ENCODE assay signal across 8 mouse cellular contexts in genomic region chrX:73785666-73786065, GRCm38 (mm10). TPM values are rescaled to one million over a fixed set of nuclear protein-coding genes. Genes with fewer than 3 reads are reported as not detected.
DNase-seq lines count a peak whose midpoint lies in the region; ATAC-seq and TF ChIP-seq lines count a peak whose summit lies in the region.

No protein-coding gene starts in this region.

- H3K27ac ChIP-seq in testis, adult 2 months (ENCODE audit: control insufficient read depth, insufficient read depth, low read depth, low read length) = peak overlapping the region; percentile 92
- H3K27ac ChIP-seq in heart, embryonic 15.5 days = peak overlapping the region; percentile 96
- H3K27ac ChIP-seq in limb, embryonic 14.5 days (replicated peaks; ENCODE audit: low read depth, low read length) = no peak overlapping the region; the same call in 1 of the 2 replicates
- 0 out of 2 replicates have a peak overlapping the region, but pooled peaks have one; percentile 45 for H3K27ac ChIP-seq in stomach, postnatal 0 days (replicated peaks)

- no peaks in the 10 kb centered on the region for H3K9me3 ChIP-seq in heart, embryonic 15.5 days (replicated peaks)
- no peaks in the 10 kb centered on the region for H3K9me3 ChIP-seq in limb, embryonic 14.5 days (ENCODE audit: control insufficient read depth, low read length)
- no peaks in the 10 kb centered on the region for H3K9me3 ChIP-seq in stomach, postnatal 0 days (ENCODE audit: control insufficient read depth, low read length)

- no peak for TF ChIP-seq POLR2A in testis, adult 2 months (IDR thresholded peaks at IDR 0.05; ENCODE audit: control insufficient read depth, low read depth, low read length)
- TF ChIP-seq POLR2A in limb, embryonic 14.5 days (IDR thresholded peaks at IDR 0.05; ENCODE audit: borderline replicate concordance, extremely low read depth, insufficient read depth, insufficient read length) = no peak

- no peaks in the 10 kb centered on the region for H3K36me3 ChIP-seq in testis, adult 2 months (ENCODE audit: control insufficient read depth, insufficient read depth, low read length)
- H3K36me3 ChIP-seq in heart, embryonic 15.5 days = peaks cover 19% of the 10 kb centered on the region
- H3K36me3 ChIP-seq in limb, embryonic 14.5 days (ENCODE audit: control insufficient read depth, insufficient read depth, low read length) = peaks cover 21% of the 10 kb centered on the region
- no peaks in the 10 kb centered on the region for H3K36me3 ChIP-seq in stomach, postnatal 0 days (ENCODE audit: control insufficient read depth, insufficient read depth, low read length)

- peak overlapping the region; percentile 62 for H3K4me2 ChIP-seq in heart, embryonic 15.5 days
- peak overlapping the region; percentile 40 for H3K4me2 ChIP-seq in limb, embryonic 14.5 days (replicated peaks; ENCODE audit: low read depth, low read length, severe bottlenecking)
- H3K4me2 ChIP-seq in stomach, postnatal 0 days (replicated peaks; ENCODE audit: low read depth) = peak overlapping the region; percentile 50

- no peaks in the 10 kb centered on the region for H3K27me3 ChIP-seq in testis, adult 2 months (ENCODE audit: control insufficient read depth, insufficient read depth, low read length)
- no peaks in the 10 kb centered on the region for H3K27me3 ChIP-seq in heart, embryonic 15.5 days
- no peaks in the 10 kb centered on the region for H3K27me3 ChIP-seq in limb, embryonic 14.5 days (ENCODE audit: control insufficient read depth, insufficient read depth, low read length)
- no peaks in the 10 kb centered on the region for H3K27me3 ChIP-seq in stomach, postnatal 0 days (ENCODE audit: control insufficient read depth, insufficient read depth, low read length)

- peak overlapping the region; percentile 78 for H3K9ac ChIP-seq in heart, embryonic 15.5 days
- peak overlapping the region; percentile 60 for H3K9ac ChIP-seq in limb, embryonic 14.5 days (ENCODE audit: low read depth, low read length, severe bottlenecking)
- H3K9ac ChIP-seq in stomach, postnatal 0 days (ENCODE audit: low read length) = peak overlapping the region; percentile 65

- peak overlapping the region; percentile 90 for H3K4me3 ChIP-seq in testis, adult 2 months (ENCODE audit: control insufficient read depth, low read depth, low read length)
- peak overlapping the region; percentile 74 for H3K4me3 ChIP-seq in heart, embryonic 15.5 days
- H3K4me3 ChIP-seq in limb, embryonic 14.5 days (replicated peaks; ENCODE audit: low read length) = peak overlapping the region; percentile 56
- H3K4me3 ChIP-seq in stomach, postnatal 0 days (ENCODE audit: low read depth, low read length) = peak overlapping the region; percentile 56

- DNase-seq in testis, postnatal 14 days (ENCODE audit: low spot score) = no peak
- no peak for DNase-seq in limb, embryonic 14.5 days (ENCODE audit: low spot score)
- no peak for DNase-seq in stomach, postnatal 0 days (ENCODE audit: low spot score)
- DNase-seq in urinary bladder, adult 2 months (ENCODE audit: low spot score) = no peak
- no peak for DNase-seq in gastrocnemius, postnatal 36 days
- no peak for DNase-seq in adrenal gland, adult 8-10 months

- no peak for ATAC-seq in heart, embryonic 15.5 days (replicated peaks; ENCODE audit: insufficient number of reproducible peaks, insufficient read depth, low FRiP score, low read depth)
- ATAC-seq in limb, embryonic 14.5 days (ENCODE audit: low FRiP score, low read depth) = no peak
- ATAC-seq in stomach, postnatal 0 days (ENCODE audit: low FRiP score, low TSS enrichment) = no peak

- peaks cover 4% of the 10 kb centered on the region for H3K4me1 ChIP-seq in testis, adult 2 months (ENCODE audit: control insufficient read depth, insufficient read depth, low read length)
- H3K4me1 ChIP-seq in heart, embryonic 15.5 days (replicated peaks) = peaks cover 13% of the 10 kb centered on the region
- no peaks in the 10 kb centered on the region for H3K4me1 ChIP-seq in limb, embryonic 14.5 days (ENCODE audit: control insufficient read depth, insufficient read depth, low read length)
- H3K4me1 ChIP-seq in stomach, postnatal 0 days (replicated peaks; ENCODE audit: control insufficient read depth, insufficient read depth) = no peaks in the 10 kb centered on the region

- TF ChIP-seq EP300 in stomach, postnatal 0 days (optimal IDR thresholded peaks at IDR 0.05) = no peak

- intact Hi-C loops in gastrocnemius, postnatal 36 days (cut with DNase I) = no loop called here

- no peak for TF ChIP-seq CTCF in testis, adult 2 months (IDR thresholded peaks at IDR 0.05; ENCODE audit: control insufficient read depth, insufficient read depth, insufficient replicate concordance, low read depth, low read length)
- no peak for TF ChIP-seq CTCF in stomach, postnatal 0 days (IDR thresholded peaks at IDR 0.05; ENCODE audit: low read depth)

RNA-seq across cellular contexts. Expression of gene Idh3g, which starts 1.0 kb away (rescaled TPM):
- 37.8 and 43.9 TPM in 2 replicates for polyA plus RNA-seq in testis, adult 2 months (2012; rRNA removed)
- polyA plus RNA-seq in heart, embryonic 15.5 days (2015; fragmentation: Nextera tagmentation; extraction: Ambion mirVana) = 410 and 432 TPM in 2 replicates
- polyA plus RNA-seq in limb, embryonic 14.5 days (2012; rRNA removed) = 366 and 388 TPM in 2 replicates
- 217 and 220 TPM in 2 replicates for polyA plus RNA-seq in limb, embryonic 14.5 days (2014; fragmentation: Nextera tagmentation; extraction: Ambion mirVana)
- 130 and 133 TPM in 2 replicates for polyA plus RNA-seq in stomach, postnatal 0 days (2015; fragmentation: Nextera tagmentation; extraction: Ambion mirVana)
- polyA plus RNA-seq in urinary bladder, adult 2 months (2012; rRNA removed) = 285 and 332 TPM in 2 replicates
- 100 to 1,000 TPM; 401 to 409 TPM for total RNA-seq in gastrocnemius, postnatal 36 days (2021)
- total RNA-seq in adrenal gland, adult 8-10 months (2022) = 100 to 1,000 TPM; 295 to 431 (median 378) TPM

RNA-seq across cellular contexts. Expression of gene Ssr4, which starts 1.2 kb away (rescaled TPM):
- polyA plus RNA-seq in testis, adult 2 months (2012; rRNA removed) = 49.0 and 53.3 TPM in 2 replicates
- 135 and 152 TPM in 2 replicates for polyA plus RNA-seq in heart, embryonic 15.5 days (2015; fragmentation: Nextera tagmentation; extraction: Ambion mirVana)
- polyA plus RNA-seq in limb, embryonic 14.5 days (2012; rRNA removed) = 284 and 305 TPM in 2 replicates
- 254 and 292 TPM in 2 replicates for polyA plus RNA-seq in limb, embryonic 14.5 days (2014; fragmentation: Nextera tagmentation; extraction: Ambion mirVana)
- 372 and 400 TPM in 2 replicates for polyA plus RNA-seq in stomach, postnatal 0 days (2015; fragmentation: Nextera tagmentation; extraction: Ambion mirVana)
- 189 and 254 TPM in 2 replicates for polyA plus RNA-seq in urinary bladder, adult 2 months (2012; rRNA removed)
- total RNA-seq in gastrocnemius, postnatal 36 days (2021) = 10 to 100 TPM; 69.3 to 83.2 TPM
- 100 to 1,000 TPM; 150 to 176 (median 163) TPM for total RNA-seq in adrenal gland, adult 8-10 months (2022)

RNA-seq across cellular contexts. Expression of gene Srpk3, which starts 11.5 kb away (rescaled TPM):
- polyA plus RNA-seq in testis, adult 2 months (2012; rRNA removed) = 0.36 and 0.64 TPM in 2 replicates
- 82.3 and 85.7 TPM in 2 replicates for polyA plus RNA-seq in heart, embryonic 15.5 days (2015; fragmentation: Nextera tagmentation; extraction: Ambion mirVana)
- polyA plus RNA-seq in limb, embryonic 14.5 days (2012; rRNA removed) = 46.4 and 48.0 TPM in 2 replicates
- polyA plus RNA-seq in limb, embryonic 14.5 days (2014; fragmentation: Nextera tagmentation; extraction: Ambion mirVana) = 22.2 and 31.0 TPM in 2 replicates
- polyA plus RNA-seq in stomach, postnatal 0 days (2015; fragmentation: Nextera tagmentation; extraction: Ambion mirVana) = 2.2 and 2.6 TPM in 2 replicates
- polyA plus RNA-seq in urinary bladder, adult 2 months (2012; rRNA removed) = 7.3 and 9.4 TPM in 2 replicates
- total RNA-seq in gastrocnemius, postnatal 36 days (2021) = 10 to 100 TPM; 43.5 to 47.5 TPM
- total RNA-seq in adrenal gland, adult 8-10 months (2022) = under 1 TPM; 0.42 to 0.71 (median 0.52) TPM

RNA-seq across cellular contexts. Expression of gene Plxnb3, which starts 28.8 kb away (rescaled TPM):
- polyA plus RNA-seq in testis, adult 2 months (2012; rRNA removed) = 0.06 and 0.07 TPM in 2 replicates
- polyA plus RNA-seq in heart, embryonic 15.5 days (2015; fragmentation: Nextera tagmentation; extraction: Ambion mirVana) = 0.57 and 0.75 TPM in 2 replicates
- polyA plus RNA-seq in limb, embryonic 14.5 days (2012; rRNA removed) = 1.9 and 2.7 TPM in 2 replicates
- polyA plus RNA-seq in limb, embryonic 14.5 days (2014; fragmentation: Nextera tagmentation; extraction: Ambion mirVana) = 0.62 and 0.82 TPM in 2 replicates
- polyA plus RNA-seq in stomach, postnatal 0 days (2015; fragmentation: Nextera tagmentation; extraction: Ambion mirVana) = 0.30 and 0.36 TPM in 2 replicates
- 0.99 TPM in 2 replicates for polyA plus RNA-seq in urinary bladder, adult 2 months (2012; rRNA removed)
- under 1 TPM; 0.64 TPM for total RNA-seq in gastrocnemius, postnatal 36 days (2021)
- under 1 TPM; 0.38 to 0.74 (median 0.55) TPM for total RNA-seq in adrenal gland, adult 8-10 months (2022)

RNA-seq across cellular contexts. Expression of gene Pdzd4, which starts 39.1 kb away (rescaled TPM):
- 0.49 and 0.55 TPM in 2 replicates for polyA plus RNA-seq in testis, adult 2 months (2012; rRNA removed)
- polyA plus RNA-seq in heart, embryonic 15.5 days (2015; fragmentation: Nextera tagmentation; extraction: Ambion mirVana) = 0.30 and 0.57 TPM in 2 replicates
- 20.9 and 22.0 TPM in 2 replicates for polyA plus RNA-seq in limb, embryonic 14.5 days (2012; rRNA removed)
- 1.4 and 1.5 TPM in 2 replicates for polyA plus RNA-seq in limb, embryonic 14.5 days (2014; fragmentation: Nextera tagmentation; extraction: Ambion mirVana)
- 0.27 and 0.38 TPM in 2 replicates for polyA plus RNA-seq in stomach, postnatal 0 days (2015; fragmentation: Nextera tagmentation; extraction: Ambion mirVana)
- polyA plus RNA-seq in urinary bladder, adult 2 months (2012; rRNA removed) = 9.5 and 10.4 TPM in 2 replicates
- under 1 TPM; 0.56 to 0.96 TPM for total RNA-seq in gastrocnemius, postnatal 36 days (2021)
- 1 to 10 TPM; 4.4 to 8.1 (median 6.4) TPM for total RNA-seq in adrenal gland, adult 8-10 months (2022)
